Mouse (Mus musculus): Measurements from ENCODE around the gene D930048N14Rik. TPM values are rescaled to one million over a fixed set of nuclear protein-coding genes. Genes with fewer than 3 reads are reported as not detected.

The D930048N14Rik gene
- polyA plus RNA-seq, 1 experiment from 2014 or later: 2.6 TPM

- Histone ChIP-seq H3K9me3 (no peaks in the 10 kb centered on the region), H3K4me1 (peaks cover 26% of the 10 kb centered on the region), H3K27me3 (peaks cover 4% of the 10 kb centered on the region; the same call in 1 of the 2 replicates), H3K4me2 (peak overlapping the region; percentile 7; the same call in 1 of the 2 replicates), H3K4me3 (no peak overlapping the region), H3K27ac (peak overlapping the region; percentile 60), H3K9ac (peak overlapping the region; percentile 28; the same call in 1 of the 2 replicates), H3K36me3 (peaks cover 34% of the 10 kb centered on the region)
- ATAC-seq (ENCODE audit: insufficient number of reproducible peaks, insufficient read depth, low FRiP score, low TSS enrichment, low read depth): no peak
- 74% methylated on average over 16 of the region's 16 CpGs for WGBS
Measured at GRCm38 (mm10) chr11:51644217-51644616, 6.5 kb upstream of the D930048N14Rik start.

DNA sequence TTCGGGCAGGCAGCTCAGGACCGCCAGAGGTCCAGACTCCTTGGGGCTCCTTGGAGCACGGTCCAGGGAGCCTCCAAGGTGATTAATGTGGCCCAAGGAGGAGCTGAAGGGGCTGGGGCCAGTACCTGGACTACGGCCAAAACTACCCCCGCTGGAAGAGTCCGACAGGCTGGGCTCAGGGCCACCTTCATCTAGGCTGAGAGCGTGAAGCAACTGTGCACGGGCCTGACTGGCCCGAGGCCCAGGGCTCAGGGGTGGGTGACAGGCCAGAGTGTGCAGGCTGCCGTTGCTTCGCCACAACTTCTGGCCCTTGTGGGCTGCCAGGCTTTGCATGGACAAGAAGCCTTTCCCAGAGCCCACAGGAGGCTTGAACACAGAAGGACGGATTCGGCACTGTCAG, 5.5 kb upstream of the D930048N14Rik start:
- WGBS: 88% methylated on average over 13 of the region's 13 CpGs
- Histone ChIP-seq H3K36me3 (peaks cover 34% of the 10 kb centered on the region), H3K27me3 (peaks cover 14% of the 10 kb centered on the region), H3K9me3 (no peaks in the 10 kb centered on the region), H3K4me1 (peaks cover 36% of the 10 kb centered on the region), H3K27ac (no peak overlapping the region), H3K4me2 (no peak overlapping the region), H3K4me3 (no peak overlapping the region), H3K9ac (no peak overlapping the region)
- ATAC-seq (ENCODE audit: insufficient number of reproducible peaks, insufficient read depth, low FRiP score, low TSS enrichment, low read depth): no peak

- Histone ChIP-seq H3K4me1 (peaks cover 39% of the 10 kb centered on the region), H3K9ac (peak overlapping the region; percentile 36; the same call in 1 of the 2 replicates), H3K4me3 (no peak overlapping the region), H3K9me3 (no peaks in the 10 kb centered on the region), H3K27me3 (peaks cover 15% of the 10 kb centered on the region), H3K36me3 (peaks cover 34% of the 10 kb centered on the region), H3K4me2 (no peak overlapping the region), H3K27ac (no peak overlapping the region; the same call in 1 of the 2 replicates)
- ATAC-seq (ENCODE audit: insufficient number of reproducible peaks, insufficient read depth, low FRiP score, low TSS enrichment, low read depth): no peak
- 73% methylated on average over 7 of the region's 7 CpGs for WGBS
Measured at GRCm38 (mm10) chr11:51646245-51646644, 4.5 kb upstream of the D930048N14Rik start.

DNA sequence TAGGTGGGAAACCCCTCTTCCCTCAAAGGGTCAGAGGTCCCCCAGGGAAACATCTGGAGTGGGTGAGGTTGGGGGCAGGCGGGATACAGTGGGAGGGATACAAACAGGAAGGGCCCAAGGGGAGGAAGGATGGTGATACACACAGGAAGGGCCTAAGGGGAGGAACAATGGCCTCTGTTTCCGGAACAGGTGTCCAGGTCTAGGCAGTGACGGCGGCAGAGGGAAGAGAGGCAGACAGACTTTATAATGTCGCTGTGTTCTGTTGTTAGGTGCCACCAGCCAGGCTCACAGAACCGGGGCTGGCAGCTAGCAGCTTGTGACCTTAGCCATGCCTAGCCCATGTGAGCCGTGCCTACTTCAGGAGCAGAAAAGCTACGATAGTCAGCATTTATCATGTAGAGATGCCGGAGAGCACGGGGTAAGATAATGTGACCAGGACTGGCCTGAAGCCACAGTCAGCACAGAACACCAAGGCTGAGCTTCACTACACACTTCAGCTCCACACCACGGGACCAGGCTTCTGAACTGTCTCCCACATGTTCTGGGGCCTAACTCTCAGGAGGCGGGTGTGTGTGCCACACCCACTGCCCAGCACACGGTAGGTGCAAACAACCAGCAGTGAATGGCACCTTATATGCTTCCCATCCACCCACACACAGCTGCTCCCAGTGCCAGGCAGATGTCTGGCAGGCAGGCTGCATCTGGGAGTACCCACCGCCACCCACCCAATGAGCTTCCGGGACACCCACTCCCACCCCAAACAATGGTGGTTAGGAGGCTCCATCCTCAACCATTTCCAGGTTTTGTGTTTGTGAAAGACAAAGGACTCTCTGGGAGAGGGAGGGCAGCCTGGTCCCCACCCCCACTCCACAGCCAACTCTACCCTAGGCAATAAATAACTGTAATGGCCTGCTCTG, 3.7 kb upstream of the D930048N14Rik start:
- Histone ChIP-seq H3K4me1 (peaks cover 39% of the 10 kb centered on the region), H3K27ac (peak overlapping the region; percentile 51), H3K4me2 (no peak overlapping the region), H3K9me3 (no peaks in the 10 kb centered on the region), H3K4me3 (no peak overlapping the region), H3K9ac (no peak overlapping the region), H3K27me3 (peaks cover 15% of the 10 kb centered on the region), H3K36me3 (peaks cover 34% of the 10 kb centered on the region)
- ATAC-seq (ENCODE audit: insufficient number of reproducible peaks, insufficient read depth, low FRiP score, low TSS enrichment, low read depth): no peak
- 61% methylated on average over 15 of the region's 15 CpGs for WGBS

DNA sequence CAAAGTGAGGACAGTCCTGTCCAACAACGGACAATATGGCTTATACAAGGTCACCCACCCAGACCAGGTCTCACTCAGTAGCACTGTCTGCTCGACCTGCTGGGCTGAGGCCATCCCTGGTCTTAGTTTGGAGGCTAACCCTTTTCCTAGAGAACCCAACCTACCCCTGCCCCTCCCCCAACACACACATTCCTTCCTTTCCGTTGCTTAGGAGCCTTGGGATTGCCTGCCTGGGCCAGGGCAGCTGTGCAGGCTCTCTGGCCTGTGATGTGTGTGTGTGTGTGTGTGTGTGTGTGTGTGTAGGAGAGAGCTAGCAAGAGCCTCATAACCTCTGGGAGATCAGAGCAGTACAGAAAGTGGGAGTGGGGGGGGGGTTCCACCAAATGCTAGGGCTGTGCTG, 2.2 kb upstream of the D930048N14Rik start:
- 12% methylated on average over 3 of the region's 3 CpGs for WGBS
- peak overlapping the region; percentile 81; the same call in 1 of the 2 replicates for H3K9ac ChIP-seq
- H3K9me3 ChIP-seq: no peaks in the 10 kb centered on the region
- H3K27ac ChIP-seq: 0 out of 2 replicates have a peak overlapping the region, but pooled peaks have one; percentile 28
- no peak for ATAC-seq (ENCODE audit: insufficient number of reproducible peaks, insufficient read depth, low FRiP score, low TSS enrichment, low read depth)
- peaks cover 15% of the 10 kb centered on the region for H3K27me3 ChIP-seq
- peaks cover 23% of the 10 kb centered on the region for H3K36me3 ChIP-seq
- no peak overlapping the region for H3K4me3 ChIP-seq
- peaks cover 34% of the 10 kb centered on the region for H3K4me1 ChIP-seq
- peak overlapping the region; percentile 97 for H3K4me2 ChIP-seq

- ATAC-seq (ENCODE audit: insufficient number of reproducible peaks, insufficient read depth, low FRiP score, low TSS enrichment, low read depth): no peak
- peak overlapping the region; percentile 28; the same call in 1 of the 2 replicates for H3K27ac ChIP-seq
Measured at GRCm38 (mm10) chr11:51649111-51649888, 1.5 kb upstream of the D930048N14Rik start.

GRCm38 (mm10) chr11:51649889-51650199, 910 bp upstream of the D930048N14Rik start:
- H3K4me1 ChIP-seq: peaks cover 36% of the 10 kb centered on the region
- H3K27me3 ChIP-seq: peaks cover 15% of the 10 kb centered on the region
- peaks cover 11% of the 10 kb centered on the region for H3K36me3 ChIP-seq
- H3K27ac ChIP-seq: peak overlapping the region; percentile 28; the same call in 1 of the 2 replicates
- peak overlapping the region; percentile 97 for H3K4me2 ChIP-seq
- H3K4me3 ChIP-seq: peak overlapping the region; percentile 67
- no peak for ATAC-seq (ENCODE audit: insufficient number of reproducible peaks, insufficient read depth, low FRiP score, low TSS enrichment, low read depth)
- H3K9ac ChIP-seq: peak overlapping the region; percentile 81
- WGBS: 5% methylated on average over 7 of the region's 7 CpGs
- no peaks in the 10 kb centered on the region for H3K9me3 ChIP-seq

More at GRCm38 (mm10) chr11:51649111-51649888, 1.5 kb upstream of the D930048N14Rik start:
- 28% methylated on average over 11 of the region's 11 CpGs for WGBS
- H3K27me3 ChIP-seq: peaks cover 15% of the 10 kb centered on the region
- H3K36me3 ChIP-seq: peaks cover 16% of the 10 kb centered on the region
- H3K4me3 ChIP-seq: peak overlapping the region; percentile 67
- peak overlapping the region; percentile 81 for H3K9ac ChIP-seq
- peaks cover 31% of the 10 kb centered on the region for H3K4me1 ChIP-seq
- peak overlapping the region; percentile 97 for H3K4me2 ChIP-seq
- H3K9me3 ChIP-seq: no peaks in the 10 kb centered on the region

- peak overlapping the region; percentile 97 for H3K4me2 ChIP-seq
- H3K27me3 ChIP-seq: peaks cover 15% of the 10 kb centered on the region
- WGBS: under 1% methylated on average over 30 of the region's 30 CpGs
- H3K9me3 ChIP-seq: no peaks in the 10 kb centered on the region
- H3K4me3 ChIP-seq: peak overlapping the region; percentile 67
- H3K4me1 ChIP-seq: peaks cover 40% of the 10 kb centered on the region
- peaks cover 7% of the 10 kb centered on the region for H3K36me3 ChIP-seq
- H3K27ac ChIP-seq: peak overlapping the region; percentile 66
- peak overlapping the region; percentile 81 for H3K9ac ChIP-seq
- ATAC-seq (ENCODE audit: insufficient number of reproducible peaks, insufficient read depth, low FRiP score, low TSS enrichment, low read depth): no peak
Measured at GRCm38 (mm10) chr11:51650261-51650660, 493 bp upstream of the D930048N14Rik start.

DNA sequence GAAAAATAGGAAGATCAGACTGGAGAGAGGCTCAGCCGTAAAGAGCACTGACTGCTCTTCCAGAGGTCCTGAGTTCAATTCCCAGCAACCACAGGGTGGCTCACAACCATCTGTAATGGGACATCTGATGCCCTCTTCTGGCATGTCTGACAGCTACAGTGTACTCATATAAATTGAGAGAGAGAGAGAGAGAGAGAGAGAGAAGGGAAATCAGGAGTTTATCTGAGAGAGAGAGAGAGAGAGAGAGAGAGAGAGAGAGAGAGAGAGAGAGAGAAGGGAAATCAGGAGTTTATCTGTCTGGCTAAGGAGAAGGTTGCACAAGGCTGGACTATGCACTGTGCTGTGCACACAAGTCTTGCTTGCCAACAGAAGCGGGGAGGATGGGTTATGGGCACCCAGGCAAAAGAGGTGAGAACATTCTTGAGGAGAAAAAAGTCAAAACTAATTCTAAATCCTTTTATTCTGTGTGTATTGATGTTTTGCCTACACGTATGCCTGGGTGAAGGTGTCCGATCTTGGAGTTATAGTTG, 2.2 kb downstream of the D930048N14Rik start:
- ATAC-seq (ENCODE audit: insufficient number of reproducible peaks, insufficient read depth, low FRiP score, low TSS enrichment, low read depth): no peak
- H3K4me1 ChIP-seq: peaks cover 45% of the 10 kb centered on the region
- H3K4me3 ChIP-seq: no peak overlapping the region
- no peaks in the 10 kb centered on the region for H3K36me3 ChIP-seq
- no peaks in the 10 kb centered on the region for H3K9me3 ChIP-seq
- H3K27me3 ChIP-seq: peaks cover 15% of the 10 kb centered on the region
- H3K27ac ChIP-seq: no peak overlapping the region
- 85% methylated on average over 4 of the region's 4 CpGs for WGBS
- no peak overlapping the region for H3K9ac ChIP-seq
- H3K4me2 ChIP-seq: no peak overlapping the region

DNA sequence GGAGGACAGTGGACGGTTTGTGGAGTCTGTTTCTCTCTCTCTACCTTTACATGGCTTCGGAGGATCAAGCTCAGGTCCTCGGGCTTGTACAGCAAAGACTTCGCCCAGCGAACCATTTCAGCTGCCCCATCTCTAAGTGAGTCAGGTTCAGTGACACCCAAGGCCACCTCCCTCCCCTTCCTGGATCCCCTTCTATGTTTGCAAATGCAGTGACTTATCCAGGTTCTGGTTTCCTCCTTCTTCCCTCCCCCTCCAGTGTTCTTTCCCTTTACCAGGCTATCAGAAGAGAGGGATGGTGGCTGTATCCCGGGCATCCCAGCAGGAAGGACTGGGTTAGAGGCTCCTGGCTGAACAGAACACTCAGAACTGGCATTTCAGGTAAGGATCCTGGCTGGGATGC, 3.0 kb downstream of the D930048N14Rik start:
- Histone ChIP-seq H3K27me3 (peaks cover 15% of the 10 kb centered on the region), H3K36me3 (no peaks in the 10 kb centered on the region), H3K4me2 (no peak overlapping the region), H3K27ac (no peak overlapping the region), H3K4me3 (no peak overlapping the region), H3K9ac (0 out of 2 replicates have a peak overlapping the region, but pooled peaks have one; percentile 21), H3K4me1 (peaks cover 48% of the 10 kb centered on the region), H3K9me3 (no peaks in the 10 kb centered on the region)
- WGBS: 86% methylated on average over 6 of the region's 6 CpGs
- no peak for ATAC-seq (ENCODE audit: insufficient number of reproducible peaks, insufficient read depth, low FRiP score, low TSS enrichment, low read depth)

GRCm38 (mm10) chr11:51654891-51655290, 4.1 kb downstream of the D930048N14Rik start:
- ATAC-seq (ENCODE audit: insufficient number of reproducible peaks, insufficient read depth, low FRiP score, low TSS enrichment, low read depth): no peak
- WGBS: 87% methylated on average over 3 of the region's 3 CpGs
- Histone ChIP-seq H3K9ac (no peak overlapping the region), H3K4me2 (no peak overlapping the region), H3K27me3 (peaks cover 5% of the 10 kb centered on the region), H3K4me1 (peaks cover 44% of the 10 kb centered on the region), H3K27ac (no peak overlapping the region), H3K36me3 (no peaks in the 10 kb centered on the region), H3K4me3 (no peak overlapping the region), H3K9me3 (no peaks in the 10 kb centered on the region)
